23 mouse cellular contexts compared by ENCODE assay signal in genomic region chr11:43158814-43159213, GRCm38 (mm10). TPM values are rescaled to one million over a fixed set of nuclear protein-coding genes. Genes with fewer than 3 reads are reported as not detected.
"Had no signal": no experiment of that assay in that cellular context is flagged by ENCODE, and none has a peak within 500 bp of the region (broad histone marks: within the 10 kb centered on the region; RNA-seq: fewer than 3 reads in every experiment).

No protein-coding gene starts in this region.

- H3K27ac ChIP-seq: midbrain, embryonic 10.5 days; midbrain, embryonic 12.5 days; neural tube, embryonic 13.5 days; neural tube, embryonic 15.5 days; stomach, embryonic 15.5 days; stomach, postnatal 0 days had no signal

- H3K27me3 ChIP-seq: midbrain, embryonic 12.5 days; neural tube, embryonic 13.5 days; neural tube, embryonic 15.5 days; stomach, embryonic 15.5 days had no signal

- H3K4me1 ChIP-seq: midbrain, embryonic 10.5 days; midbrain, embryonic 12.5 days; neural tube, embryonic 13.5 days; stomach, embryonic 15.5 days had no signal

- H3K36me3 ChIP-seq: midbrain, embryonic 10.5 days; midbrain, embryonic 12.5 days; neural tube, embryonic 13.5 days; neural tube, embryonic 15.5 days; stomach, embryonic 15.5 days had no signal

- DNase-seq: lung, adult 18-20 months; lung, embryonic 14.5 days; lung, postnatal 10 days; lung, postnatal 4 days; midbrain, embryonic 14.5 days; retina, postnatal 1 day; right cerebral cortex, adult 18-20 months; right cerebral cortex, postnatal 25 days; right cerebral cortex, postnatal 4 days; thymus, adult 2 months; thymus, postnatal 25 days; thymus, postnatal 4 days had no signal

- H3K9me3 ChIP-seq: midbrain, embryonic 10.5 days; midbrain, embryonic 12.5 days; neural tube, embryonic 13.5 days; neural tube, embryonic 15.5 days; stomach, embryonic 15.5 days had no signal

- H3K4me3 ChIP-seq: midbrain, embryonic 10.5 days; midbrain, embryonic 12.5 days; myocyte; neural tube, embryonic 13.5 days; neural tube, embryonic 15.5 days; stomach, embryonic 15.5 days had no signal

- ATAC-seq: midbrain, embryonic 16.5 days had no signal

- H3K4me2 ChIP-seq: lung, embryonic 14.5 days; midbrain, embryonic 12.5 days; neural tube, embryonic 13.5 days; neural tube, embryonic 15.5 days; stomach, embryonic 15.5 days had no signal

- H3K9ac ChIP-seq: lung, embryonic 14.5 days; midbrain, embryonic 12.5 days; neural tube, embryonic 13.5 days; neural tube, embryonic 15.5 days; stomach, embryonic 15.5 days had no signal

RNA-seq across cellular contexts. Expression of gene Atp10b, which starts 9.1 kb away (rescaled TPM):
- total RNA-seq: megakaryocyte, adult 5-6 weeks; megakaryocyte-erythroid progenitor cell, adult 5-6 weeks had no signal
- polyA plus RNA-seq: spleen, adult 2 months had no signal
